Mouse (Mus musculus) stomach, embryonic 16.5 days (tissue): ENCODE data around the gene Zfp111. TPM values are rescaled to one million over a fixed set of nuclear protein-coding genes. Genes with fewer than 3 reads are reported as not detected.
A peak's percentile ranks its signal among the peaks of the same experiment; 100 is the strongest.

Source experiments
- ATAC-seq: fragments of 200-750 bp; cut with Nextera tagmentation; 2 replicates; pipeline ENCODE4 v1.8.0; 2017; ENCODE audit warnings: moderate number of reproducible peaks, moderate TSS enrichment; ENCODE audit not compliant: insufficient read depth, low FRiP score
- H3K27ac ChIP-seq: fragments of 300-500 bp; sonication (generic); 2 replicates; pipeline ENCODE4 v1.5.1; 2014; ENCODE audit warnings: low read length
- H3K27me3 ChIP-seq: fragments of 300-500 bp; sonication (generic); 2 replicates; pipeline ENCODE4 v1.6.1; 2014; ENCODE audit warnings: low read length, control low read depth, mixed read lengths; ENCODE audit not compliant: control insufficient read depth, insufficient read depth
- H3K36me3 ChIP-seq: fragments of 300-500 bp; sonication (generic); 2 replicates; pipeline ENCODE4 v1.6.1; 2014; ENCODE audit warnings: low read length; ENCODE audit not compliant: control insufficient read depth, insufficient read depth
- H3K4me1 ChIP-seq: fragments of 300-500 bp; sonication (generic); 2 replicates; pipeline ENCODE4 v1.6.1; 2014; ENCODE audit warnings: low read length, control low read depth, mixed read lengths; ENCODE audit not compliant: control insufficient read depth, insufficient read depth
- H3K4me2 ChIP-seq: fragments of 300-500 bp; sonication (generic); 2 replicates; pipeline ENCODE4 v1.6.1; 2014; ENCODE audit warnings: low read depth, low read length, mixed read lengths
- H3K4me3 ChIP-seq: fragments of 300-500 bp; sonication (generic); replicated peaks from 2 replicates; pipeline ENCODE4 v1.5.1; 2014; ENCODE audit warnings: mild to moderate bottlenecking, low read length
- H3K9ac ChIP-seq: fragments of 300-500 bp; sonication (generic); 2 replicates; pipeline ENCODE4 v1.6.1; 2014; ENCODE audit warnings: low read length
- H3K9me3 ChIP-seq: fragments of 300-500 bp; sonication (generic); replicated peaks from 2 replicates; pipeline ENCODE4 v1.6.1; 2016; ENCODE audit warnings: low read length, control low read depth; ENCODE audit not compliant: control insufficient read depth
- WGBS: fragments of 180-500 bp; shearing (Covaris S2); extraction: QIAGEN DNeasy Blood & Tissue Kit; methylation state at CpG from one replicate; pipeline ENCODE4 v1.1.7; 2014; 5-methylcytosine and 5-hydroxymethylcytosine counted together
- polyA plus RNA-seq: library from polyadenylated mRNA; unstranded; fragments of >200 nt; fragmentation: Nextera tagmentation; extraction: Ambion mirVana; gene quantifications from 2 replicates; pipeline ENCODE4 v1.2.1, GENCODE M21; 2015

The Zfp111 gene
- 10.2 and 12.5 TPM in 2 replicates for polyA plus RNA-seq

- 76% methylated on average over 5 of the region's 5 CpGs for WGBS
- Histone ChIP-seq H3K9ac (no peak within 1 kb of the TSS), H3K4me3 (no peak within 1 kb of the TSS), H3K27me3 (no peaks in the 10 kb centered on the region), H3K9me3 (no peaks in the 10 kb centered on the region), H3K36me3 (no peaks in the 10 kb centered on the region), H3K4me1 (no peaks in the 10 kb centered on the region), H3K4me2 (no peak within 1 kb of the TSS), H3K27ac (no peak within 1 kb of the TSS)
- ATAC-seq = no peak
Observed at GRCm38 (mm10) chr7:24211343-24211742, at the start of gene Zfp111. Gene Zfp111 (minus strand): TSS chr7:24211443.

- no peak overlapping the region for H3K4me2 ChIP-seq
- 0 out of 2 replicates have a peak, but pooled peaks cover 3% of the 10 kb centered on the region for H3K4me1 ChIP-seq
- no peaks in the 10 kb centered on the region for H3K9me3 ChIP-seq
- no peak overlapping the region for H3K9ac ChIP-seq
- H3K27ac ChIP-seq = no peak overlapping the region
- WGBS = 83% methylated on average over 4 of the region's 4 CpGs
- H3K27me3 ChIP-seq = no peaks in the 10 kb centered on the region
- H3K36me3 ChIP-seq = peaks cover 7% of the 10 kb centered on the region; the same call in 1 of the 2 replicates
- no peak for ATAC-seq
- H3K4me3 ChIP-seq = no peak overlapping the region
Observed at GRCm38 (mm10) chr7:24260000-24260312, 48.7 kb upstream of the Zfp111 start.

GRCm38 (mm10) chr7:24259306-24259999 is 48.2 kb upstream of the Zfp111 start:
- Histone ChIP-seq H3K4me3 (no peak overlapping the region), H3K4me2 (no peak overlapping the region), H3K36me3 (peaks cover 7% of the 10 kb centered on the region; the same call in 1 of the 2 replicates), H3K4me1 (0 out of 2 replicates have a peak, but pooled peaks cover 4% of the 10 kb centered on the region), H3K27ac (no peak overlapping the region), H3K9ac (no peak overlapping the region), H3K27me3 (no peaks in the 10 kb centered on the region), H3K9me3 (no peaks in the 10 kb centered on the region)
- 87% methylated on average over 13 of the region's 13 CpGs for WGBS
- ATAC-seq = no peak

- no peaks in the 10 kb centered on the region for H3K9me3 ChIP-seq
- H3K36me3 ChIP-seq = peaks cover 4% of the 10 kb centered on the region; the same call in 1 of the 2 replicates
- peak within 1 kb of the TSS; percentile 70 for H3K4me3 ChIP-seq
- peak within 1 kb of the TSS; percentile 38; the same call in 1 of the 2 replicates for H3K27ac ChIP-seq
- 0 out of 2 replicates have a peak, but pooled peaks cover 4% of the 10 kb centered on the region for H3K4me1 ChIP-seq
- peak within 1 kb of the TSS; percentile 73 for H3K4me2 ChIP-seq
- peak within 1 kb of the TSS; percentile 80 for H3K9ac ChIP-seq
- 15% methylated on average over 21 of the region's 21 CpGs for WGBS
- ATAC-seq = peak; percentile 86
- no peaks in the 10 kb centered on the region for H3K27me3 ChIP-seq
Observed at GRCm38 (mm10) chr7:24254633-24255474, 43.6 kb upstream of the Zfp111 start, which contains the start of gene Zfp108. Gene Zfp108 (plus strand): TSS chr7:24254794.

GRCm38 (mm10) chr7:24253779-24254615 is 42.8 kb upstream of the Zfp111 start:
- no peak overlapping the region for H3K27ac ChIP-seq
- no peaks in the 10 kb centered on the region for H3K9me3 ChIP-seq
- H3K4me1 ChIP-seq = 0 out of 2 replicates have a peak, but pooled peaks cover 4% of the 10 kb centered on the region
- H3K4me3 ChIP-seq = peak overlapping the region; percentile 70
- 0 out of 2 replicates have a peak overlapping the region, but pooled peaks have one; percentile 30 for H3K9ac ChIP-seq
- H3K36me3 ChIP-seq = peaks cover 4% of the 10 kb centered on the region; the same call in 1 of the 2 replicates
- no peak for ATAC-seq
- WGBS = 56% methylated on average over 9 of the region's 9 CpGs
- no peaks in the 10 kb centered on the region for H3K27me3 ChIP-seq
- peak overlapping the region; percentile 73 for H3K4me2 ChIP-seq

- H3K4me1 ChIP-seq = peaks cover 4% of the 10 kb centered on the region
- no peaks in the 10 kb centered on the region for H3K27me3 ChIP-seq
- H3K36me3 ChIP-seq = no peaks in the 10 kb centered on the region; the same call in 1 of the 2 replicates
- peak within 1 kb of the TSS; percentile 94 for H3K4me3 ChIP-seq
- H3K27ac ChIP-seq = no peak within 1 kb of the TSS
- no peaks in the 10 kb centered on the region for H3K9me3 ChIP-seq
- ATAC-seq = peak; percentile 84
- peak within 1 kb of the TSS; percentile 81 for H3K4me2 ChIP-seq
- peak within 1 kb of the TSS; percentile 93 for H3K9ac ChIP-seq
- 5% methylated on average over 28 of the region's 28 CpGs for WGBS
Observed at GRCm38 (mm10) chr7:24237040-24237791, 26.0 kb upstream of the Zfp111 start, which contains the start of gene Zfp109. Gene Zfp109 (minus strand): TSS chr7:24237560.

- Histone ChIP-seq H3K9ac (no peak overlapping the region), H3K4me1 (no peaks in the 10 kb centered on the region), H3K27ac (no peak overlapping the region), H3K9me3 (no peaks in the 10 kb centered on the region), H3K36me3 (peaks cover 8% of the 10 kb centered on the region), H3K4me3 (no peak overlapping the region), H3K4me2 (no peak overlapping the region), H3K27me3 (no peaks in the 10 kb centered on the region)
- ATAC-seq = no peak
- 66% methylated on average over 2 of the region's 2 CpGs for WGBS
Observed at GRCm38 (mm10) chr7:24210296-24210695, 947 bp downstream of the Zfp111 start.

- WGBS = 58% methylated on average over 7 of the region's 7 CpGs
- H3K36me3 ChIP-seq = peaks cover 15% of the 10 kb centered on the region
- peak overlapping the region; percentile 67 for H3K4me2 ChIP-seq
- no peaks in the 10 kb centered on the region for H3K9me3 ChIP-seq
- H3K4me3 ChIP-seq = peak overlapping the region; percentile 68
- H3K27me3 ChIP-seq = no peaks in the 10 kb centered on the region
- no peak overlapping the region for H3K27ac ChIP-seq
- H3K9ac ChIP-seq = 0 out of 2 replicates have a peak overlapping the region, but pooled peaks have one; percentile 2
- ATAC-seq = peak; percentile 47; the same call in 1 of the 2 replicates
- H3K4me1 ChIP-seq = no peaks in the 10 kb centered on the region
Observed at GRCm38 (mm10) chr7:24208282-24208886, 2.9 kb downstream of the Zfp111 start.
